Mouse (Mus musculus): ENCODE data around the gene Inpp5b.

DNA sequence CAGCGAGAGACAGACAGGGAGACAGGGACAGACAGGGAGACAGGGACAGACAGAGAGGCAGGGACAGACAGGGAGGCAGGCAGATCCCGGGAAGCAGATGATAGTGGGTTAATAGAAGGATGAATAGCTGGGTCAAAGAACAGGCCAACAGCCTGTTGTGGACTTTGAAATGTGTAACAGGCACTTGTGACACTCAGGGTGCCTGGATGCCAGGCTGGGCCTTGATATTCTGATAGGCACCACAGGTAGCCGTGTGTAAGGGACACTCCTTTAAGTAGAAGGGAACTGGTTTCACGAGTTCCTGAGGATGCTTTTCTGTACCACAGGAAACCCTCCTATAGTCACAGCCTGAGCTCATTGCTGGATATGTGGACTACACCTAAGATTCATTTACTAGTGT, 48.4 kb downstream of the Inpp5b start:
- TF ChIP-seq CTCF (IDR thresholded peaks at IDR 0.05; ENCODE audit: low read depth, low read length) (no peak), GATA1 (IDR thresholded peaks at IDR 0.05; ENCODE audit: borderline replicate concordance, low read length) (no peak), POLR2AphosphoS5 (IDR thresholded peaks at IDR 0.05; ENCODE audit: insufficient replicate concordance, low read depth, low read length) (no peak)
